Mouse (Mus musculus) heart, adult 2 months (tissue): ENCODE measurements around the gene Jpt2. TPM values are rescaled to one million over a fixed set of nuclear protein-coding genes. Genes with fewer than 3 reads are reported as not detected.

Experiments used
- DNase-seq, 2 experiments: peaks; one replicate each; pipeline ENCODE4 v3.0.0; 2021
- H3K27ac ChIP-seq: fragments of 200-600 bp; 2 replicates; pipeline ENCODE4 v1.8.1; 2022
- H3K27me3 ChIP-seq: fragments of 200-500 bp; 2 replicates; pipeline ENCODE4 v1.6.1; 2012; ENCODE audit warnings: mild to moderate bottlenecking, low read length, inconsistent platforms, mixed read lengths; ENCODE audit not compliant: control insufficient read depth, insufficient read depth
- H3K36me3 ChIP-seq: fragments of 200-500 bp; 2 replicates; pipeline ENCODE4 v1.6.1; 2012; ENCODE audit warnings: low read length, inconsistent platforms; ENCODE audit not compliant: control insufficient read depth, insufficient read depth
- H3K4me1 ChIP-seq: fragments of 200-500 bp; 2 replicates; pipeline ENCODE4 v1.6.1; 2011; ENCODE audit warnings: low read length; ENCODE audit not compliant: control insufficient read depth, insufficient read depth
- H3K4me3 ChIP-seq: fragments of 200-600 bp; 2 replicates; pipeline ENCODE4 v1.8.1; 2022
- H3K79me2 ChIP-seq: fragments of 200-500 bp; replicated peaks from 2 replicates; pipeline ENCODE4 v1.6.1; 2012; ENCODE audit warnings: mild to moderate bottlenecking, inconsistent platforms, low read length, moderate library complexity, mixed read lengths; ENCODE audit not compliant: control insufficient read depth, insufficient read depth
- H3K9ac ChIP-seq: fragments of 200-500 bp; 2 replicates; pipeline ENCODE4 v1.6.1; 2012; ENCODE audit warnings: low read depth, mild to moderate bottlenecking, control low read depth, inconsistent platforms, low read length, mixed read lengths
- CTCF ChIP-seq: fragments of 200-600 bp; IDR thresholded peaks from 2 replicates; pipeline ENCODE4 v1.8.1; 2022; ENCODE audit warnings: antibody characterized with exemption, mild to moderate bottlenecking, moderate library complexity
- EP300 ChIP-seq: fragments of 200-500 bp; IDR thresholded peaks from 2 replicates; pipeline ENCODE4 v1.6.1; 2011; ENCODE audit warnings: low read depth, low read length, control low read depth; ENCODE audit not compliant: insufficient read depth
- POLR2A ChIP-seq: fragments of 200-500 bp; IDR thresholded peaks from 2 replicates; pipeline ENCODE4 v1.6.1; 2011; ENCODE audit warnings: mild to moderate bottlenecking, low read depth, low read length, control low read depth; ENCODE audit not compliant: insufficient read depth
- WGBS: fragments of 180-500 bp; shearing (Covaris S2); methylation state at CpG from one replicate; pipeline ENCODE4 v1.1.7; 2018; 5-methylcytosine and 5-hydroxymethylcytosine counted together
- intact Hi-C: fragments of 180-260 bp; cut with DNase I; formaldehyde crosslinking; loops from one replicate; pipeline ENCODE4 v1.15.1; 2025
- polyA plus RNA-seq: library from polyadenylated mRNA; depleted of rRNA; stranded (reverse); fragments of >200 nt; gene quantifications from 2 replicates; pipeline ENCODE4 v1.2.3, GENCODE M21; 2012
- total RNA-seq, 2 experiments: library from RNA; stranded (reverse); gene quantifications; 2 replicates each; pipeline ENCODE4 v1.2.3; 2021

Gene Jpt2
- total and polyA plus RNA-seq, 3 experiments, result 4.3 to 9.2 (median 9.2) TPM

DNA sequence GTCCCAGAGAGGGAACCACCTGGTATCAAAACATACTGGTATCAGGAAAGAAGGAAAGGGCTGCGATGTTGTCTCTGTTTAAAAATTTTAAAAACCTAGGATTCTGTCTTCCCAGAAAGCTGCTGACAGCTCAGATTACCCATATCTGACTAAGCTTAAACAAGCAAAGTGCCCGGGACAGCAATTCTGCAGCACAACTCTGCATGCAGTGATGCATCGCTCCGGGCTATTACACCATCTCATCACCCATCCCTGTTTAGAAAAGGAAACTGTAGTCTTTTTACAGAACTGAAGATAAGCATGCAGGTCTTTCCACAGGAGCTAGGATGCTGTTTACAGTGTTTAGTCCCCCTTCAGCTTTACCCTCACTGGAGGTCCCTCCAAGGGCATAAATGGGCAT is 25.6 kb downstream of the Jpt2 start:
- intact Hi-C loops, result loop anchor here (5.0 kb wide), 1 partner anchor 337 kb away; the partner anchor contains the start of gene Ube2i
- no peak for DNase-seq
- TF ChIP-seq CTCF (no peak), EP300 (no peak), POLR2A (no peak)
- Histone ChIP-seq H3K27me3 (no peaks in the 10 kb centered on the region), H3K36me3 (peaks cover 4% of the 10 kb centered on the region; the same call in 1 of the 2 replicates), H3K9ac (0 out of 2 replicates have a peak overlapping the region, but pooled peaks have one; percentile 0), H3K4me1 (peaks cover 5% of the 10 kb centered on the region), H3K79me2 (peaks cover 3% of the 10 kb centered on the region), H3K27ac (no peak overlapping the region), H3K4me3 (peak overlapping the region; percentile 17; the same call in 1 of the 2 replicates)
- WGBS, result 19% methylated on average over 4 of the region's 4 CpGs

DNA sequence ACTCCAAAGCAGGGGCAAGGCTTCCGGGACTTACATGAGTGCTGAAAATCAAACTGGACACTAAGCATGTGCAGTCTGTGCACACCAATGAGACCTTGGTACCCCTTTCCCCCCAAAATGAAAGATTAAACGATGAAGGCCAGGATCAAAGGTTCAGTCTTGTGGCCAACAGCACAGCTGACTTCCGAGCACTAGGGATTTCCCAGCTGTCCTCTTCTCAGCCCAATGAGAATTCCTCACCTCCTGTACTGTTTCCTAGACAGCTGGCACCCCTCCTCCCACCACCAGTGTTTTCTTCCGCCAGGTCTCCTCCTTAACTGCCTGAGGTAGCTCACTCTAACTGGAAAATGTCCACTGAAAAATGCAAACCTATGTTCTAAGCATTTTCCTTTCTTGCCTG is 27.3 kb downstream of the Jpt2 start:
- DNase-seq, result no peak
- no peak for TF ChIP-seq CTCF
- no peak for TF ChIP-seq POLR2A
- no peak for TF ChIP-seq EP300
- peaks cover 4% of the 10 kb centered on the region; the same call in 1 of the 2 replicates for H3K36me3 ChIP-seq
- no peak overlapping the region for H3K27ac ChIP-seq
- no peak overlapping the region for H3K4me3 ChIP-seq
- intact Hi-C loops, result no loop called here
- H3K27me3 ChIP-seq, result no peaks in the 10 kb centered on the region
- WGBS, result 55% methylated on average over 4 of the region's 4 CpGs
- H3K4me1 ChIP-seq, result peaks cover 7% of the 10 kb centered on the region
- no peak overlapping the region for H3K9ac ChIP-seq
- peaks cover 4% of the 10 kb centered on the region for H3K79me2 ChIP-seq

DNA sequence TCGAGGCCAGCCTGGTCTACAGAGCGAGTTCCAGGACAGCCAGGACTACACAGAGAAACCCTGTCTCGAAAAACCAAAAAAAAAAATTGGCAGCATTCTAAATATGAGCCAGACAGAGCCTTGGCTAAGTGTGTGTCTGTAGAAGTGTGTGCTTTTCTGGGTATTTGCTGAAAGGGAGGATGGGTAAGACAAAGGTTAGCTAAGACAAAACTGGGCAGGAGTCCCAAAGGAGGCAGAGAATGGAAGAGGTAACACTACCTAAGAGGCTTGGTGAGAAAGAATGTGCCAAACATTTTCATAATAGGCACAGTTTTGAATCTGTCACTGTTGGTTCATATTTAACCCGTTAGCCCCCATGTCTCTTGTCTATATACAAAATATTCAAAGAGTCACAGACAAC is 28.1 kb downstream of the Jpt2 start:
- no peak for DNase-seq
- Histone ChIP-seq H3K4me3 (no peak overlapping the region), H3K27me3 (no peaks in the 10 kb centered on the region), H3K9ac (no peak overlapping the region), H3K36me3 (peaks cover 4% of the 10 kb centered on the region), H3K27ac (no peak overlapping the region), H3K4me1 (peaks cover 7% of the 10 kb centered on the region), H3K79me2 (peaks cover 6% of the 10 kb centered on the region)
- 89% methylated on average over 4 of the region's 4 CpGs for WGBS
- TF ChIP-seq EP300 (no peak), CTCF (no peak), POLR2A (no peak)
- intact Hi-C loops, result no loop called here

DNA sequence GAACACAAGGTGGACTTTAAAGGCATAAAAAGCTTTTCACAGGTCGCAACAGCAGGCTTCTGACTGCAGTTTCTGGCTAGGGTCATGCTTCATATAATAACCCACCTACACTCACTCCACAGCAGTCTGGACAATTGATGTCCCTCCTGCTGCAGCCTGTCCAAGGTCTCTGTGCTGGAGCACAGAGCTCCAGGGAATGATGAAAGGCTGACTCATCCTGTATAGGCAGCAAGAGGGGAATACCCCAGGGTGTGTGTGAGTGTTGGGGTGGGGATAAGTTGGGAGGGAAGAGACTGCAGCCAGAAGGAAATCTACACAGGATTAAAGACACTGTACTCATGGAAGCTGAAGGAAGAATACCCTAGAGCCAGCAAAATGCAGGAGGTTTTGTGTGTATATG is 31.0 kb downstream of the Jpt2 start:
- intact Hi-C loops, result no loop called here
- Histone ChIP-seq H3K4me3 (no peak overlapping the region), H3K4me1 (peaks cover 3% of the 10 kb centered on the region), H3K27me3 (no peaks in the 10 kb centered on the region), H3K79me2 (peaks cover 3% of the 10 kb centered on the region), H3K27ac (no peak overlapping the region), H3K36me3 (peaks cover 7% of the 10 kb centered on the region), H3K9ac (no peak overlapping the region)
- WGBS, result 50% methylated on average over 1 of the region's 1 CpGs
- TF ChIP-seq EP300 (no peak), POLR2A (no peak), CTCF (no peak)
- no peak for DNase-seq

DNA sequence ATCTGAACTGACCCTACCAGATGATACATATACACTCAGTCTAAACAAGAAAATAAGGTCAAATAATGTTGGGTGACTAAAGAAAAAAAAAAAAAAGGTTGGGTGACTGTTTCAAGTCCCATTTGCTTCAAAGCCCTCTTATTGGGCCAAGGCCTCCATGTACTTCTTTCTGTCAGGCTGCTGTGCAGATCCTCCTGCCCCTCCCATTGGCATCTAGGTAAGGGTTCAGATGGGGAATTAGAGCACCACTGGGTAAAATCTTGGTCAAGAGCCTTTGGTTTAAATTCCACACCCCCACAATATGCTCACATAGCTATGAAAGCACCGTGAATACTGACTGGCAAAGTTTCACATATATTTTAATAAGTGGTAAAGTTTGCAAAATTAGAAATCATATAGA is 37.2 kb downstream of the Jpt2 start:
- peaks cover 2% of the 10 kb centered on the region for H3K79me2 ChIP-seq
- DNase-seq, result no peak
- peaks cover 3% of the 10 kb centered on the region for H3K36me3 ChIP-seq
- H3K4me1 ChIP-seq, result no peaks in the 10 kb centered on the region
- no peak overlapping the region for H3K27ac ChIP-seq
- H3K27me3 ChIP-seq, result no peaks in the 10 kb centered on the region
- whole genome bisulfite sequencing, result 80% methylated on average over 1 of the region's 1 CpGs
- no peak for TF ChIP-seq POLR2A
- TF ChIP-seq CTCF, result no peak
- no peak for TF ChIP-seq EP300
- intact Hi-C loops, result no loop called here
- no peak overlapping the region for H3K4me3 ChIP-seq
- H3K9ac ChIP-seq, result no peak overlapping the region

DNA sequence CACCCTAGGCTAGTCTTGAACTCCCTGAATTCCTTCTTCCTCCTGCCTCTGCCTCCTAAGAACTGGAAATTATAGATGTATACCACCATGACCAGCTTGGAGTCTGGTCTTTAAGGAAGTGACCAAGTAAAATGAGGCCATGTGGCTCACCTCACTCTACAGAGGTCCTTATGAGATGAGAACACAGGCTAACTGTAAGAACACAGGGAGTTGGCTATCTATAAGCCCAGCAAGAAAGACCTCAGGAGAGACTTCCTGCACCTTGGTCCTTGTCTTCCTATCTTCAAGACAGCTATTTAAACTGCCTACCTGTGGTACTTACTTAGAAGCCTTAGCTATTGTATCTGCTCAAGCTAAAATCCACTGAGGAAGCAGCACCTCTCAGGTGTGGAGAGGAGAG is 46.5 kb downstream of the Jpt2 start:
- H3K4me1 ChIP-seq, result no peaks in the 10 kb centered on the region
- H3K9ac ChIP-seq, result no peak overlapping the region
- TF ChIP-seq POLR2A, result no peak
- no peak for TF ChIP-seq CTCF
- TF ChIP-seq EP300, result no peak
- intact Hi-C loops, result no loop called here
- H3K4me3 ChIP-seq, result no peak overlapping the region
- H3K36me3 ChIP-seq, result no peaks in the 10 kb centered on the region
- no peak for DNase-seq
- no peaks in the 10 kb centered on the region for H3K27me3 ChIP-seq
- H3K27ac ChIP-seq, result no peak overlapping the region
- H3K79me2 ChIP-seq, result no peaks in the 10 kb centered on the region
